Mouse (Mus musculus) heart, embryonic 12.5 days (tissue): ENCODE measurements around the gene Prkch. TPM values are rescaled to one million over a fixed set of nuclear protein-coding genes. Genes with fewer than 3 reads are reported as not detected.

Experiments
- ATAC-seq: fragments of 200-750 bp; cut with Nextera tagmentation; 2 replicates; pipeline ENCODE4 v1.8.0; 2017; ENCODE audit warnings: moderate TSS enrichment, moderate library complexity; ENCODE audit not compliant: insufficient number of reproducible peaks, low FRiP score
- H3K27ac ChIP-seq: fragments of 300-500 bp; sonication (generic); 2 replicates; pipeline ENCODE4 v1.5.1; 2016; ENCODE audit warnings: mild to moderate bottlenecking, moderate library complexity; ENCODE audit not compliant: poor library complexity, severe bottlenecking
- H3K27me3 ChIP-seq: fragments of 300-500 bp; sonication (generic); replicated peaks from 2 replicates; pipeline ENCODE4 v1.6.1; 2016; ENCODE audit warnings: mild to moderate bottlenecking, moderate library complexity
- H3K36me3 ChIP-seq: fragments of 300-500 bp; sonication (generic); 2 replicates; pipeline ENCODE4 v1.6.1; 2016; ENCODE audit warnings: mild to moderate bottlenecking, moderate library complexity
- H3K4me1 ChIP-seq: fragments of 300-500 bp; sonication (generic); replicated peaks from 2 replicates; pipeline ENCODE4 v1.6.1; 2016; ENCODE audit warnings: mild to moderate bottlenecking
- H3K4me2 ChIP-seq: fragments of 300-500 bp; sonication (generic); 2 replicates; pipeline ENCODE4 v1.6.1; 2016; ENCODE audit warnings: mild to moderate bottlenecking, moderate library complexity
- H3K4me3 ChIP-seq: fragments of 300-500 bp; sonication (generic); 2 replicates; pipeline ENCODE4 v1.5.1; 2016; ENCODE audit warnings: mild to moderate bottlenecking
- H3K9ac ChIP-seq: fragments of 300-500 bp; sonication (generic); 2 replicates; pipeline ENCODE4 v1.6.1; 2016; ENCODE audit warnings: mild to moderate bottlenecking, moderate library complexity
- H3K9me3 ChIP-seq: fragments of 300-500 bp; sonication (generic); replicated peaks from 2 replicates; pipeline ENCODE4 v1.6.1; 2016; ENCODE audit warnings: mild to moderate bottlenecking, moderate library complexity
- WGBS: fragments of 180-500 bp; shearing (Covaris S2); methylation state at CpG from one replicate; pipeline ENCODE4 v1.1.7; 2016; 5-methylcytosine and 5-hydroxymethylcytosine counted together
- polyA plus RNA-seq: library from polyadenylated mRNA; unstranded; fragments of >200 nt; fragmentation: Nextera tagmentation; extraction: Ambion mirVana; gene quantifications from 2 replicates; pipeline ENCODE4 v1.2.1, GENCODE M21; 2016

Prkch gene
- polyA plus RNA-seq, 1 experiment from 2014 or later = 19.5 TPM

GRCm38 (mm10) chr12:73756527-73756926, 171.9 kb downstream of the Prkch start:
- ATAC-seq = no peak
- Histone ChIP-seq H3K4me3 (no peak overlapping the region), H3K9ac (no peak overlapping the region), H3K36me3 (peaks cover 10% of the 10 kb centered on the region), H3K4me2 (no peak overlapping the region), H3K27ac (no peak overlapping the region), H3K4me1 (peaks cover 46% of the 10 kb centered on the region), H3K27me3 (no peaks in the 10 kb centered on the region), H3K9me3 (no peaks in the 10 kb centered on the region)
- 85% methylated on average over 6 of the region's 6 CpGs for WGBS

GRCm38 (mm10) chr12:73762001-73762400, 177.4 kb downstream of the Prkch start:
- Histone ChIP-seq H3K27me3 (no peaks in the 10 kb centered on the region), H3K4me1 (peaks cover 47% of the 10 kb centered on the region), H3K9me3 (no peaks in the 10 kb centered on the region), H3K27ac (peak overlapping the region; percentile 11; the same call in 1 of the 2 replicates), H3K4me2 (no peak overlapping the region), H3K36me3 (peaks cover 10% of the 10 kb centered on the region), H3K9ac (no peak overlapping the region), H3K4me3 (no peak overlapping the region)
- WGBS = 48% methylated on average over 6 of the region's 6 CpGs
- ATAC-seq = no peak

- Histone ChIP-seq H3K9ac (no peak overlapping the region), H3K4me3 (no peak overlapping the region), H3K4me1 (peaks cover 44% of the 10 kb centered on the region), H3K27ac (no peak overlapping the region), H3K4me2 (no peak overlapping the region), H3K9me3 (no peaks in the 10 kb centered on the region), H3K27me3 (no peaks in the 10 kb centered on the region), H3K36me3 (peaks cover 10% of the 10 kb centered on the region)
- WGBS = 77% methylated on average over 3 of the region's 3 CpGs
- ATAC-seq = no peak
Observed at GRCm38 (mm10) chr12:73762762-73763161, 178.2 kb downstream of the Prkch start.

GRCm38 (mm10) chr12:73764649-73765525, 180.3 kb downstream of the Prkch start:
- H3K4me3 ChIP-seq = no peak overlapping the region
- 18% methylated on average over 15 of the region's 15 CpGs for whole genome bisulfite sequencing
- H3K9ac ChIP-seq = no peak overlapping the region
- H3K27me3 ChIP-seq = no peaks in the 10 kb centered on the region
- no peaks in the 10 kb centered on the region for H3K36me3 ChIP-seq
- H3K4me2 ChIP-seq = peak overlapping the region; percentile 32
- ATAC-seq = peak; percentile 64
- peak overlapping the region; percentile 86 for H3K27ac ChIP-seq
- H3K9me3 ChIP-seq = no peaks in the 10 kb centered on the region
- peaks cover 51% of the 10 kb centered on the region for H3K4me1 ChIP-seq

- 55% methylated on average over 8 of the region's 8 CpGs for WGBS
- Histone ChIP-seq H3K27me3 (no peaks in the 10 kb centered on the region), H3K27ac (peak overlapping the region; percentile 32), H3K4me1 (peaks cover 51% of the 10 kb centered on the region), H3K36me3 (no peaks in the 10 kb centered on the region), H3K4me3 (no peak overlapping the region), H3K9ac (no peak overlapping the region), H3K9me3 (no peaks in the 10 kb centered on the region), H3K4me2 (no peak overlapping the region)
- no peak for ATAC-seq
Observed at GRCm38 (mm10) chr12:73766152-73766551, 181.6 kb downstream of the Prkch start.

GRCm38 (mm10) chr12:73768788-73769187, 184.2 kb downstream of the Prkch start:
- Histone ChIP-seq H3K4me2 (no peak overlapping the region), H3K27ac (peak overlapping the region; percentile 11; the same call in 1 of the 2 replicates), H3K9me3 (no peaks in the 10 kb centered on the region), H3K27me3 (no peaks in the 10 kb centered on the region), H3K9ac (no peak overlapping the region), H3K4me1 (peaks cover 43% of the 10 kb centered on the region), H3K36me3 (no peaks in the 10 kb centered on the region), H3K4me3 (no peak overlapping the region)
- 59% methylated on average over 5 of the region's 5 CpGs for WGBS
- ATAC-seq = no peak

- Histone ChIP-seq H3K4me2 (no peak overlapping the region), H3K27ac (no peak overlapping the region), H3K9me3 (no peaks in the 10 kb centered on the region), H3K27me3 (no peaks in the 10 kb centered on the region), H3K4me1 (peaks cover 40% of the 10 kb centered on the region), H3K36me3 (no peaks in the 10 kb centered on the region), H3K9ac (no peak overlapping the region), H3K4me3 (no peak overlapping the region)
- WGBS = 68% methylated on average over 6 of the region's 6 CpGs
- ATAC-seq = no peak
Observed at GRCm38 (mm10) chr12:73769536-73769935, 184.9 kb downstream of the Prkch start.

GRCm38 (mm10) chr12:73770771-73771170, 186.2 kb downstream of the Prkch start:
- ATAC-seq = no peak
- Histone ChIP-seq H3K4me2 (no peak overlapping the region), H3K9me3 (no peaks in the 10 kb centered on the region), H3K27ac (no peak overlapping the region), H3K27me3 (no peaks in the 10 kb centered on the region), H3K36me3 (no peaks in the 10 kb centered on the region), H3K4me3 (no peak overlapping the region), H3K9ac (no peak overlapping the region), H3K4me1 (peaks cover 39% of the 10 kb centered on the region)
- 88% methylated on average over 1 of the region's 1 CpGs for WGBS

GRCm38 (mm10) chr12:73774793-73775385, 190.3 kb downstream of the Prkch start:
- peaks cover 32% of the 10 kb centered on the region for H3K4me1 ChIP-seq
- peaks cover 7% of the 10 kb centered on the region; the same call in 1 of the 2 replicates for H3K36me3 ChIP-seq
- H3K27ac ChIP-seq = no peak overlapping the region
- no peak overlapping the region for H3K4me3 ChIP-seq
- no peak for ATAC-seq
- H3K27me3 ChIP-seq = no peaks in the 10 kb centered on the region
- H3K9ac ChIP-seq = no peak overlapping the region
- no peaks in the 10 kb centered on the region for H3K9me3 ChIP-seq
- WGBS = 74% methylated on average over 7 of the region's 7 CpGs
- no peak overlapping the region for H3K4me2 ChIP-seq

GRCm38 (mm10) chr12:73776401-73776945, 191.9 kb downstream of the Prkch start:
- Histone ChIP-seq H3K9ac (no peak overlapping the region), H3K4me3 (no peak overlapping the region), H3K9me3 (no peaks in the 10 kb centered on the region), H3K4me2 (no peak overlapping the region), H3K27ac (no peak overlapping the region), H3K36me3 (peaks cover 7% of the 10 kb centered on the region; the same call in 1 of the 2 replicates), H3K4me1 (peaks cover 45% of the 10 kb centered on the region), H3K27me3 (no peaks in the 10 kb centered on the region)
- ATAC-seq = no peak
- 86% methylated on average over 6 of the region's 6 CpGs for WGBS

- no peaks in the 10 kb centered on the region for H3K27me3 ChIP-seq
- H3K4me1 ChIP-seq = peaks cover 52% of the 10 kb centered on the region
- no peak overlapping the region for H3K9ac ChIP-seq
- H3K4me2 ChIP-seq = no peak overlapping the region
- H3K9me3 ChIP-seq = no peaks in the 10 kb centered on the region
- ATAC-seq = no peak
- no peak overlapping the region for H3K4me3 ChIP-seq
- no peak overlapping the region for H3K27ac ChIP-seq
- WGBS = 86% methylated on average over 11 of the region's 11 CpGs
- H3K36me3 ChIP-seq = peaks cover 7% of the 10 kb centered on the region; the same call in 1 of the 2 replicates
Observed at GRCm38 (mm10) chr12:73777673-73778072, 193.1 kb downstream of the Prkch start.
